Mouse (Mus musculus) cerebellum, postnatal 36 days (tissue): Measurements from ENCODE around the gene Map3k14.
A peak's percentile ranks its signal among the peaks of the same experiment; 100 is the strongest.
"Not testable (repeated sequence)": the region's sequence is repeated elsewhere in the genome, so short reads cannot be mapped to it uniquely, and the experiment has no call there.

ENCODE experiments used
- DNase-seq, 2 experiments: peaks; one replicate each; pipeline ENCODE4 v3.0.0; 2021 to 2022; ENCODE audit warnings: mixed read lengths in 2 of 2

Map3k14 gene

GRCm38 (mm10) chr11:103244856-103245255 lies 22.4 kb downstream of the Map3k14 start:
- DNase-seq = peak; percentile 57 to 58

- DNase-seq = no peak
These were observed 26.5 kb downstream of the Map3k14 start for GRCm38 (mm10) chr11:103240740-103241139.

GRCm38 (mm10) chr11:103237757-103238156 lies 29.5 kb downstream of the Map3k14 start:
- DNase-seq = no peak

- DNase-seq = no peak
These were observed 30.4 kb downstream of the Map3k14 start for GRCm38 (mm10) chr11:103236903-103237302.

GRCm38 (mm10) chr11:103236431-103236830 lies 30.8 kb downstream of the Map3k14 start:
- DNase-seq = no peak

- no peak for DNase-seq
These were observed 31.6 kb downstream of the Map3k14 start for GRCm38 (mm10) chr11:103235702-103236101.

- DNase-seq = no peak
These were observed 32.8 kb downstream of the Map3k14 start for GRCm38 (mm10) chr11:103234447-103234846.

GRCm38 (mm10) chr11:103232966-103233365 lies 34.3 kb downstream of the Map3k14 start:
- DNase-seq = peak; percentile 84

- no peak for DNase-seq
These were observed 35.9 kb downstream of the Map3k14 start for GRCm38 (mm10) chr11:103231367-103231766.

GRCm38 (mm10) chr11:103230626-103231025 lies 36.6 kb downstream of the Map3k14 start:
- DNase-seq = no peak

- DNase-seq = no peak
These were observed 37.7 kb downstream of the Map3k14 start for GRCm38 (mm10) chr11:103229608-103230007.

- no peak for DNase-seq
These were observed 43.3 kb downstream of the Map3k14 start for GRCm38 (mm10) chr11:103223951-103224456.

GRCm38 (mm10) chr11:103223444-103223843 lies 43.8 kb downstream of the Map3k14 start:
- no peak for DNase-seq

- DNase-seq = not testable (repeated sequence)
These were observed 44.6 kb downstream of the Map3k14 start for GRCm38 (mm10) chr11:103222718-103223117.

- no peak for DNase-seq
These were observed 45.8 kb downstream of the Map3k14 start for GRCm38 (mm10) chr11:103221437-103221836.

GRCm38 (mm10) chr11:103219995-103220394 lies 47.3 kb downstream of the Map3k14 start:
- no peak for DNase-seq

GRCm38 (mm10) chr11:103219259-103219658 lies 48.0 kb downstream of the Map3k14 start:
- no peak for DNase-seq

- DNase-seq = no peak
These were observed 48.8 kb downstream of the Map3k14 start for GRCm38 (mm10) chr11:103218517-103218901.

- DNase-seq = peak; percentile 77 to 84
These were observed 49.3 kb downstream of the Map3k14 start, which contains the start of gene Spata32 for GRCm38 (mm10) chr11:103217790-103218516. Gene Spata32, minus strand, starts transcription at chr11:103218432.

- no peak for DNase-seq
These were observed 51.9 kb downstream of the Map3k14 start for GRCm38 (mm10) chr11:103215355-103215754.

- no peak for DNase-seq
These were observed 53.6 kb downstream of the Map3k14 start for GRCm38 (mm10) chr11:103213712-103214111.

GRCm38 (mm10) chr11:103210291-103210690 lies 57.0 kb downstream of the Map3k14 start:
- DNase-seq = no peak

GRCm38 (mm10) chr11:103208458-103208857 lies 58.8 kb downstream of the Map3k14 start, which contains the start of gene 1700023F06Rik:
Gene 1700023F06Rik, minus strand, starts transcription at chr11:103208558.
- no peak for DNase-seq

- no peak for DNase-seq
These were observed 61.1 kb downstream of the Map3k14 start for GRCm38 (mm10) chr11:103206203-103206602.
